Mouse (Mus musculus) adrenal gland, adult 2 months (tissue): ENCODE results near the gene Kcnj8. TPM values are rescaled to one million over a fixed set of nuclear protein-coding genes. Genes with fewer than 3 reads are reported as not detected.
"Not testable (repeated sequence)": the region's sequence is repeated elsewhere in the genome, so short reads cannot be mapped to it uniquely, and the experiment has no call there.

ENCODE experiments used
- DNase-seq: peaks from one replicate; pipeline ENCODE4 v3.0.0; 2021
- polyA plus RNA-seq: library from polyadenylated mRNA; depleted of rRNA; stranded (reverse); fragments of >200 nt; gene quantifications from 2 replicates; pipeline ENCODE4 v1.2.3, GENCODE M21; 2012
- total RNA-seq, 2 experiments: library from RNA; stranded (reverse); gene quantifications; 2 replicates each; pipeline ENCODE4 v1.2.3; 2021

The Kcnj8 gene
- total and polyA plus RNA-seq, 3 experiments = 5.6 to 12.1 (median 6.4) TPM

- DNase-seq = no peak
Observed at GRCm38 (mm10) chr6:142550871-142551270, 20.5 kb downstream of the Kcnj8 start.

GRCm38 (mm10) chr6:142548377-142548776 lies 23.0 kb downstream of the Kcnj8 start:
- DNase-seq = no peak

- DNase-seq = no peak
Observed at GRCm38 (mm10) chr6:142545132-142545531, 26.3 kb downstream of the Kcnj8 start.

GRCm38 (mm10) chr6:142543648-142544047 lies 27.8 kb downstream of the Kcnj8 start:
- no peak for DNase-seq

GRCm38 (mm10) chr6:142542800-142543175 lies 28.6 kb downstream of the Kcnj8 start:
- no peak for DNase-seq

GRCm38 (mm10) chr6:142542082-142542799 lies 29.2 kb downstream of the Kcnj8 start:
- DNase-seq = no peak

GRCm38 (mm10) chr6:142540561-142541160 lies 30.8 kb downstream of the Kcnj8 start:
- DNase-seq = no peak

- DNase-seq = peak; percentile 11
Observed at GRCm38 (mm10) chr6:142540131-142540530, 31.3 kb downstream of the Kcnj8 start.

- DNase-seq = peak; percentile 50
Observed at GRCm38 (mm10) chr6:142538503-142538902, 32.9 kb downstream of the Kcnj8 start.

- no peak for DNase-seq
Observed at GRCm38 (mm10) chr6:142533412-142533811, 38.0 kb downstream of the Kcnj8 start.

GRCm38 (mm10) chr6:142532686-142533085 lies 38.7 kb downstream of the Kcnj8 start:
- DNase-seq = no peak

GRCm38 (mm10) chr6:142532141-142532540 lies 39.3 kb downstream of the Kcnj8 start:
- DNase-seq = no peak

GRCm38 (mm10) chr6:142530378-142530777 lies 41.0 kb downstream of the Kcnj8 start:
- DNase-seq = peak; percentile 15

GRCm38 (mm10) chr6:142529680-142530079 lies 41.7 kb downstream of the Kcnj8 start:
- DNase-seq = no peak

GRCm38 (mm10) chr6:142527931-142528562 lies 43.4 kb downstream of the Kcnj8 start:
- DNase-seq = no peak

- DNase-seq = peak; percentile 36
Observed at GRCm38 (mm10) chr6:142524635-142525308, 46.6 kb downstream of the Kcnj8 start.

- DNase-seq = no peak
Observed at GRCm38 (mm10) chr6:142521591-142522110, 49.8 kb downstream of the Kcnj8 start.

- peak; percentile 12 for DNase-seq
Observed at GRCm38 (mm10) chr6:142519110-142519509, 52.3 kb downstream of the Kcnj8 start.

GRCm38 (mm10) chr6:142515379-142515778 lies 56.0 kb downstream of the Kcnj8 start:
- not testable (repeated sequence) for DNase-seq

GRCm38 (mm10) chr6:142514912-142515311 lies 56.5 kb downstream of the Kcnj8 start:
- peak; percentile 29 for DNase-seq
